Mouse (Mus musculus) ES-Bruce4 (cell line): Measurements from ENCODE around the gene Mup22. TPM values are rescaled to one million over a fixed set of nuclear protein-coding genes. Genes with fewer than 3 reads are reported as not detected.
"Not testable (repeated sequence)": the region's sequence is repeated elsewhere in the genome, so short reads cannot be mapped to it uniquely, and the experiment has no call there.

Source experiments
- H3K27ac ChIP-seq: 2 replicates; pipeline ENCODE4 v1.5.1; 2012; ENCODE audit warnings: low read length, inconsistent platforms; ENCODE audit not compliant: insufficient read depth
- H3K27me3 ChIP-seq: 2 replicates; pipeline ENCODE4 v1.6.1; 2012; ENCODE audit warnings: mild to moderate bottlenecking, low read length, inconsistent platforms; ENCODE audit not compliant: control insufficient read depth, poor library complexity, insufficient read depth, severe bottlenecking
- H3K36me3 ChIP-seq: 2 replicates; pipeline ENCODE4 v1.6.1; 2012; ENCODE audit warnings: inconsistent platforms, mild to moderate bottlenecking, low read length, moderate library complexity; ENCODE audit not compliant: control insufficient read depth, poor library complexity, insufficient read depth, severe bottlenecking
- H3K4me1 ChIP-seq: one replicate; pipeline ENCODE4 v1.8.1; 2011; ENCODE audit warnings: low read length; ENCODE audit not compliant: control insufficient read depth, insufficient read depth
- H3K4me3 ChIP-seq: 2 replicates; pipeline ENCODE4 v1.5.1; 2011; ENCODE audit warnings: low read depth, mild to moderate bottlenecking, low read length
- H3K9ac ChIP-seq: 2 replicates; pipeline ENCODE4 v1.6.1; 2012; ENCODE audit warnings: low read depth, mild to moderate bottlenecking, inconsistent platforms; ENCODE audit not compliant: poor library complexity, severe bottlenecking
- H3K9me3 ChIP-seq: replicated peaks from 2 replicates; pipeline ENCODE4 v1.6.1; 2012; ENCODE audit warnings: mild to moderate bottlenecking, low read length, inconsistent platforms; ENCODE audit not compliant: control insufficient read depth, poor library complexity, insufficient read depth, severe bottlenecking
- polyA plus RNA-seq: library from polyadenylated mRNA; stranded (reverse); fragments of >200 nt; gene quantifications from 2 replicates; pipeline ENCODE4 v1.2.4, GENCODE M21; 2011; ENCODE audit warnings: low read depth; ENCODE audit not compliant: missing spikeins, insufficient read depth, insufficient read length

Mup22 gene
- not detected in 2 replicates for polyA plus RNA-seq

DNA sequence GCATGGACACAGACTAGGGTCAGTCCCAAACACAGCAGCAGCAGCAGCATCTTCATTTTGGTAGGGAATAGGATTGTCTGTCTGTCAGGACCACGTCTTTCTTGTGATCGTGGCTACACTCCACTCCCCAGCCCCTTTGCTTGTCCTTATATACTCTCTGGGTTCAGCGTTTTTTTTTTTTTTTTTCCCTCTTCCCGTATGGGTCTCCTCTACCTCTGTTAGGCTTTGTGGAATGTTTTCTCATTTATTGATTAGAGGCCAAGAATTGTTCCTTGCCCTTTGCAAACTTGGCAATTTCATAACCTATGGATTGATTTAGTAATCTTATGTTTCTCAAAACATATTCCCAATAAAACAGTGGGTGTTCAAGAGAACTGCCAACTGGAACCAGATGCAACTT lies at the start of gene Mup22:
Gene Mup22 (minus strand): TSS at position 101 of the 400 bp plus-strand sequence.
- H3K36me3 ChIP-seq, H3K27me3 ChIP-seq, H3K27ac ChIP-seq, H3K9me3 ChIP-seq, H3K9ac ChIP-seq, H3K4me1 ChIP-seq, H3K4me3 ChIP-seq: not testable (repeated sequence)

DNA sequence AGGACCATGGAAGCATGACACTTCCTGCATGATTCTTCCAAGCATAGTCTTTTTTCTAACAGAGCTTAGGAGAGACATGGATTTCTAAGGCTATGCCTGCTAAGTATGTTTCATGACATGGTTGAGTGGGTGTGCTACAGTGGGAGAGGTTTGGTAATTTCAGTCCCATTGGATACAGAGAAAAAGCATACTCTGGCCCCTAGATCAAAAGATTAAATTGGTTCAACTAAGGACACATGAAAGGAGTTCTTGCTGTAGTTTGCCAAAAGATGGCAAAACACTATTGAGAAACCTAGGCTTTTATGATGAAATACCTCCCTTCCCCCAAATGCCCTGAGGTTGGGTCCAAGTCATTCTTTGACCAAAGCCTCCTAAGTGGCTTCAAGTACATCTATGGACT lies 19.6 kb upstream of the Mup22 start:
- H3K9ac ChIP-seq, H3K9me3 ChIP-seq, H3K27me3 ChIP-seq, H3K36me3 ChIP-seq, H3K4me3 ChIP-seq, H3K4me1 ChIP-seq, H3K27ac ChIP-seq: not testable (repeated sequence)

Other genes with a start within 250 kb of the Mup22 start
- gene Mup10, start 239.3 kb downstream of the Mup22 start, polyA plus RNA-seq: not detected in 2 replicates
- not detected in 2 replicates for gene Mup11, start 159.1 kb downstream of the Mup22 start, polyA plus RNA-seq
- not detected in 2 replicates for gene Mup12, start 80.1 kb downstream of the Mup22 start, polyA plus RNA-seq